Mouse (Mus musculus) thymus, adult 2 months (tissue): Measurements from ENCODE around the gene Naa80.

Source experiments
- CTCF ChIP-seq: fragments of 200-500 bp; IDR thresholded peaks from 2 replicates; pipeline ENCODE4 v1.5.1; 2012; ENCODE audit warnings: mild to moderate bottlenecking, control low read depth, low read length, moderate library complexity, borderline replicate concordance; ENCODE audit not compliant: control insufficient read depth, poor library complexity, insufficient read depth; ENCODE audit errors: extremely low read depth
- POLR2A ChIP-seq: fragments of 200-500 bp; IDR thresholded peaks from 2 replicates; pipeline ENCODE4 v1.6.1; 2012; ENCODE audit warnings: mild to moderate bottlenecking, low read length, control low read depth, moderate library complexity; ENCODE audit not compliant: control insufficient read depth, poor library complexity, insufficient read depth; ENCODE audit errors: extremely low read depth

- no peak for TF ChIP-seq POLR2A
- TF ChIP-seq CTCF = 0 out of 2 replicates have a peak, but pooled peaks have one; percentile 13
Measured at GRCm38 (mm10) chr9:107553541-107554318, 25.0 kb upstream of the Naa80 start.
